Mouse (Mus musculus) lung, embryonic 16.5 days (tissue): ENCODE results near the gene Acsl5. TPM values are rescaled to one million over a fixed set of nuclear protein-coding genes. Genes with fewer than 3 reads are reported as not detected.
A peak's percentile ranks its signal among the peaks of the same experiment; 100 is the strongest.

Experiments used
- ATAC-seq: fragments of 200-750 bp; cut with Nextera tagmentation; 2 replicates; pipeline ENCODE4 v1.8.0; 2017; ENCODE audit warnings: low read depth, mild to moderate bottlenecking, moderate library complexity
- H3K27ac ChIP-seq: fragments of 300-500 bp; sonication (generic); 2 replicates; pipeline ENCODE4 v1.5.1; 2014; ENCODE audit warnings: mild to moderate bottlenecking, control low read depth, low read length
- H3K27me3 ChIP-seq: fragments of 300-500 bp; sonication (generic); 2 replicates; pipeline ENCODE4 v1.6.1; 2014; ENCODE audit warnings: low read depth, low read length, mixed read lengths; ENCODE audit not compliant: control insufficient read depth, insufficient read depth
- H3K36me3 ChIP-seq: fragments of 300-500 bp; sonication (generic); 2 replicates; pipeline ENCODE4 v1.6.1; 2014; ENCODE audit warnings: low read length; ENCODE audit not compliant: control insufficient read depth, insufficient read depth
- H3K4me1 ChIP-seq: fragments of 300-500 bp; sonication (generic); replicated peaks from 2 replicates; pipeline ENCODE4 v1.6.1; 2014; ENCODE audit warnings: low read length, mixed read lengths; ENCODE audit not compliant: control insufficient read depth, insufficient read depth
- H3K4me2 ChIP-seq: fragments of 300-500 bp; sonication (generic); 2 replicates; pipeline ENCODE4 v1.6.1; 2014; ENCODE audit warnings: low read depth, low read length, control low read depth
- H3K4me3 ChIP-seq: fragments of 300-500 bp; sonication (generic); 2 replicates; pipeline ENCODE4 v1.5.1; 2014; ENCODE audit warnings: mild to moderate bottlenecking, low read length, control low read depth
- H3K9ac ChIP-seq: fragments of 300-500 bp; sonication (generic); 2 replicates; pipeline ENCODE4 v1.6.1; 2014; ENCODE audit warnings: low read length, control low read depth
- H3K9me3 ChIP-seq: fragments of 300-500 bp; sonication (generic); 2 replicates; pipeline ENCODE4 v1.6.1; 2016; ENCODE audit warnings: low read length; ENCODE audit not compliant: control insufficient read depth
- WGBS: fragments of 180-500 bp; shearing (Covaris S2); extraction: QIAGEN DNeasy Blood & Tissue Kit; methylation state at CpG from one replicate; pipeline ENCODE4 v1.1.7; 2014; 5-methylcytosine and 5-hydroxymethylcytosine counted together
- polyA plus RNA-seq: library from polyadenylated mRNA; unstranded; fragments of >200 nt; fragmentation: Nextera tagmentation; extraction: Ambion mirVana; gene quantifications from 2 replicates; pipeline ENCODE4 v1.2.1, GENCODE M21; 2015

The Acsl5 gene
- polyA plus RNA-seq, 1 experiment from 2014 or later = 86.3 TPM

GRCm38 (mm10) chr19:55265269-55265668 is 13.5 kb downstream of the Acsl5 start:
- Histone ChIP-seq H3K4me3 (no peak overlapping the region), H3K4me1 (peaks cover 33% of the 10 kb centered on the region), H3K27me3 (no peaks in the 10 kb centered on the region), H3K36me3 (0 out of 2 replicates have a peak, but pooled peaks cover 2% of the 10 kb centered on the region), H3K9ac (no peak overlapping the region), H3K9me3 (no peaks in the 10 kb centered on the region), H3K27ac (no peak overlapping the region), H3K4me2 (no peak overlapping the region)
- 67% methylated on average over 3 of the region's 3 CpGs for WGBS
- no peak for ATAC-seq

GRCm38 (mm10) chr19:55266786-55267185 is 15.0 kb downstream of the Acsl5 start:
- ATAC-seq = no peak
- no peaks in the 10 kb centered on the region for H3K9me3 ChIP-seq
- no peak overlapping the region for H3K4me3 ChIP-seq
- 73% methylated on average over 3 of the region's 3 CpGs for WGBS
- H3K9ac ChIP-seq = no peak overlapping the region
- no peak overlapping the region for H3K4me2 ChIP-seq
- peaks cover 38% of the 10 kb centered on the region for H3K4me1 ChIP-seq
- H3K36me3 ChIP-seq = 0 out of 2 replicates have a peak, but pooled peaks cover 2% of the 10 kb centered on the region
- H3K27ac ChIP-seq = peak overlapping the region; percentile 96
- H3K27me3 ChIP-seq = no peaks in the 10 kb centered on the region

GRCm38 (mm10) chr19:55268150-55268549 is 16.4 kb downstream of the Acsl5 start:
- no peak overlapping the region for H3K4me2 ChIP-seq
- peak overlapping the region; percentile 96 for H3K27ac ChIP-seq
- no peaks in the 10 kb centered on the region for H3K27me3 ChIP-seq
- H3K9ac ChIP-seq = no peak overlapping the region
- 42% methylated on average over 3 of the region's 3 CpGs for WGBS
- peak; percentile 80 for ATAC-seq
- H3K36me3 ChIP-seq = peaks cover 2% of the 10 kb centered on the region; the same call in 1 of the 2 replicates
- no peaks in the 10 kb centered on the region for H3K9me3 ChIP-seq
- no peak overlapping the region for H3K4me3 ChIP-seq
- H3K4me1 ChIP-seq = peaks cover 38% of the 10 kb centered on the region

- no peak overlapping the region for H3K4me3 ChIP-seq
- H3K27ac ChIP-seq = peak overlapping the region; percentile 96
- peak overlapping the region; percentile 24; the same call in 1 of the 2 replicates for H3K9ac ChIP-seq
- WGBS = 58% methylated on average over 5 of the region's 5 CpGs
- no peak overlapping the region for H3K4me2 ChIP-seq
- H3K4me1 ChIP-seq = peaks cover 38% of the 10 kb centered on the region
- no peak for ATAC-seq
- peaks cover 2% of the 10 kb centered on the region; the same call in 1 of the 2 replicates for H3K36me3 ChIP-seq
- H3K9me3 ChIP-seq = no peaks in the 10 kb centered on the region
- H3K27me3 ChIP-seq = no peaks in the 10 kb centered on the region
These were observed 17.3 kb downstream of the Acsl5 start for GRCm38 (mm10) chr19:55269051-55269450.

GRCm38 (mm10) chr19:55271448-55271847 is 19.7 kb downstream of the Acsl5 start:
- ATAC-seq = peak; percentile 92
- H3K27ac ChIP-seq = peak overlapping the region; percentile 96
- peaks cover 38% of the 10 kb centered on the region for H3K4me1 ChIP-seq

GRCm38 (mm10) chr19:55273340-55273739 is 21.6 kb downstream of the Acsl5 start:
- 66% methylated on average over 6 of the region's 6 CpGs for WGBS
- Histone ChIP-seq H3K4me2 (no peak overlapping the region), H3K9me3 (no peaks in the 10 kb centered on the region), H3K36me3 (peaks cover 6% of the 10 kb centered on the region; the same call in 1 of the 2 replicates), H3K4me3 (no peak overlapping the region), H3K4me1 (peaks cover 25% of the 10 kb centered on the region), H3K27ac (no peak overlapping the region), H3K9ac (no peak overlapping the region), H3K27me3 (no peaks in the 10 kb centered on the region)
- no peak for ATAC-seq

More at GRCm38 (mm10) chr19:55271448-55271847, 19.7 kb downstream of the Acsl5 start:
- Histone ChIP-seq H3K9ac (no peak overlapping the region), H3K27me3 (no peaks in the 10 kb centered on the region), H3K4me3 (no peak overlapping the region), H3K9me3 (no peaks in the 10 kb centered on the region), H3K4me2 (no peak overlapping the region), H3K36me3 (peaks cover 2% of the 10 kb centered on the region; the same call in 1 of the 2 replicates)
- 43% methylated on average over 3 of the region's 3 CpGs for WGBS

GRCm38 (mm10) chr19:55276100-55276499 is 24.4 kb downstream of the Acsl5 start:
- Histone ChIP-seq H3K9ac (no peak overlapping the region), H3K27me3 (no peaks in the 10 kb centered on the region), H3K36me3 (peaks cover 12% of the 10 kb centered on the region), H3K27ac (no peak overlapping the region), H3K4me2 (no peak overlapping the region), H3K4me1 (no peaks in the 10 kb centered on the region), H3K9me3 (no peaks in the 10 kb centered on the region), H3K4me3 (no peak overlapping the region)
- WGBS = 77% methylated on average over 4 of the region's 4 CpGs
- ATAC-seq = no peak

- Histone ChIP-seq H3K27me3 (no peaks in the 10 kb centered on the region), H3K36me3 (peaks cover 17% of the 10 kb centered on the region), H3K27ac (no peak overlapping the region), H3K4me2 (no peak overlapping the region), H3K9ac (no peak overlapping the region), H3K4me3 (no peak overlapping the region), H3K4me1 (no peaks in the 10 kb centered on the region), H3K9me3 (no peaks in the 10 kb centered on the region)
- 79% methylated on average over 3 of the region's 3 CpGs for WGBS
- no peak for ATAC-seq
These were observed 25.0 kb downstream of the Acsl5 start for GRCm38 (mm10) chr19:55276770-55277169.

- Histone ChIP-seq H3K9me3 (no peaks in the 10 kb centered on the region), H3K27ac (no peak overlapping the region), H3K4me1 (no peaks in the 10 kb centered on the region), H3K4me2 (no peak overlapping the region), H3K36me3 (peaks cover 48% of the 10 kb centered on the region), H3K27me3 (no peaks in the 10 kb centered on the region), H3K4me3 (no peak overlapping the region), H3K9ac (no peak overlapping the region)
- WGBS = 80% methylated on average over 4 of the region's 4 CpGs
- ATAC-seq = no peak
These were observed 32.4 kb downstream of the Acsl5 start for GRCm38 (mm10) chr19:55284093-55284492.

GRCm38 (mm10) chr19:55286034-55286433 is 34.3 kb downstream of the Acsl5 start:
- no peak overlapping the region for H3K4me2 ChIP-seq
- no peaks in the 10 kb centered on the region for H3K27me3 ChIP-seq
- 86% methylated on average over 4 of the region's 4 CpGs for WGBS
- H3K36me3 ChIP-seq = peaks cover 41% of the 10 kb centered on the region
- H3K4me3 ChIP-seq = no peak overlapping the region
- no peaks in the 10 kb centered on the region for H3K9me3 ChIP-seq
- no peaks in the 10 kb centered on the region for H3K4me1 ChIP-seq
- ATAC-seq = no peak
- H3K9ac ChIP-seq = no peak overlapping the region
- no peak overlapping the region for H3K27ac ChIP-seq
